Comparison of ENCODE assay signal across 7 mouse cellular contexts in the genomic region with DNA sequence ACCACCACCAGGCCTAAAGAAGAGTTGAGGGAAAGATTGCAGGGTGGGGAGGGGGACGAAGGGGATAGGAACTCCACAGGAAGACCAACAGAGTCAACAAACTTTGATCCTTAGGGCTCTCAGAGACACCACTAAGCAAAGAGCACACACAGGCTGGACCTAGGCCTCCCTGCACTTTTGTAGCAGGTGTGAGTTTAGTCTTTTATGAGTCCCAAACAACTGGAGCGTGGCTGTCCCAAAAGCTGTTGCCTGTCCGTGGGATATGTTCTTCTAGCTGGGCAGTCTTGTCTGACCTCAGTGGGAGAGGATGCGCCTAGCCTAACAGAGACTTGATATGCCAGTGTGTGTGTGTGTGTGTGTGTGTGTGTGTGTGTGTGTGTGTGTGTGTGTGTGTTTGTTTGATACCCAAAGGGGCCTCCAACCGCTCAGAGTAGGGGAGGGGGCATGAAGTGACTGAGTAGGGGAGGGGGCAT. TPM values are rescaled to one million over a fixed set of nuclear protein-coding genes. Genes with fewer than 3 reads are reported as not detected.
DNase-seq lines count a peak whose midpoint lies in the region; ATAC-seq and TF ChIP-seq lines count a peak whose summit lies in the region.

No protein-coding gene starts in this region.

- TF ChIP-seq CTCF in thymus, adult 2 months (IDR thresholded peaks at IDR 0.05; ENCODE audit: borderline replicate concordance, control insufficient read depth, extremely low read depth, insufficient read depth, low read length, poor library complexity): no peak
- no peak for TF ChIP-seq CTCF in stomach, postnatal 0 days (IDR thresholded peaks at IDR 0.05; ENCODE audit: low read depth)

- no peak for TF ChIP-seq EP300 in stomach, postnatal 0 days (optimal IDR thresholded peaks at IDR 0.05)

- H3K27me3 ChIP-seq in thymus, adult 2 months (ENCODE audit: control insufficient read depth, insufficient read depth, low read length): no peaks in the 10 kb centered on the region
- no peaks in the 10 kb centered on the region for H3K27me3 ChIP-seq in forebrain, embryonic 11.5 days (ENCODE audit: control insufficient read depth, insufficient read depth, low read length)
- no peaks in the 10 kb centered on the region for H3K27me3 ChIP-seq in liver, embryonic 11.5 days (replicated peaks; ENCODE audit: control insufficient read depth, insufficient read depth, low read length)
- no peaks in the 10 kb centered on the region for H3K27me3 ChIP-seq in stomach, postnatal 0 days (ENCODE audit: control insufficient read depth, insufficient read depth, low read length)

- no peaks in the 10 kb centered on the region for H3K9me3 ChIP-seq in forebrain, embryonic 11.5 days (ENCODE audit: control insufficient read depth, low read length)
- no peaks in the 10 kb centered on the region for H3K9me3 ChIP-seq in liver, embryonic 11.5 days (ENCODE audit: control insufficient read depth, low read length)
- no peaks in the 10 kb centered on the region for H3K9me3 ChIP-seq in stomach, postnatal 0 days (ENCODE audit: control insufficient read depth, low read length)

- ATAC-seq in forebrain, embryonic 11.5 days (replicated peaks; ENCODE audit: low FRiP score): no peak
- 0 out of 2 replicates have a peak, but pooled peaks have one; percentile 45 for ATAC-seq in liver, embryonic 11.5 days (replicated peaks; ENCODE audit: low FRiP score)
- ATAC-seq in stomach, postnatal 0 days (ENCODE audit: low FRiP score, low TSS enrichment): peak; percentile 24

- DNase-seq in thymus, adult 2 months: no peak
- DNase-seq in thymus, postnatal 25 days: no peak
- DNase-seq in forebrain, embryonic 11.5 days (ENCODE audit: low spot score): no peak
- no peak for DNase-seq in liver, embryonic 11.5 days (ENCODE audit: low spot score)
- DNase-seq in stomach, postnatal 0 days (ENCODE audit: low spot score): peak; percentile 26
- DNase-seq in frontal cortex, postnatal 36 days (ENCODE audit: low spot score in 2 of 2): no peak
- DNase-seq in cerebellum, postnatal 25 days: no peak

- TF ChIP-seq POLR2A in thymus, adult 2 months (IDR thresholded peaks at IDR 0.05; ENCODE audit: control insufficient read depth, extremely low read depth, insufficient read depth, low read length, poor library complexity): no peak

- H3K4me2 ChIP-seq in forebrain, embryonic 11.5 days (ENCODE audit: low read depth, low read length, severe bottlenecking): peak overlapping the region; percentile 58
- H3K4me2 ChIP-seq in liver, embryonic 11.5 days: peak overlapping the region; percentile 93
- H3K4me2 ChIP-seq in stomach, postnatal 0 days (replicated peaks; ENCODE audit: low read depth): peak overlapping the region; percentile 86

- H3K4me3 ChIP-seq in thymus, adult 2 months (ENCODE audit: control insufficient read depth, insufficient read depth, low read length): peak overlapping the region; percentile 71
- peak overlapping the region; percentile 34; the same call in 1 of the 2 replicates for H3K4me3 ChIP-seq in forebrain, embryonic 11.5 days (ENCODE audit: low read depth, low read length)
- H3K4me3 ChIP-seq in liver, embryonic 11.5 days (ENCODE audit: low read depth, low read length): peak overlapping the region; percentile 63
- H3K4me3 ChIP-seq in stomach, postnatal 0 days (ENCODE audit: low read depth, low read length): peak overlapping the region; percentile 70

- H3K9ac ChIP-seq in forebrain, embryonic 11.5 days (ENCODE audit: low read length): peak overlapping the region; percentile 50; the same call in 1 of the 2 replicates
- peak overlapping the region; percentile 46; the same call in 1 of the 2 replicates for H3K9ac ChIP-seq in liver, embryonic 11.5 days (ENCODE audit: low read depth, low read length)
- H3K9ac ChIP-seq in stomach, postnatal 0 days (ENCODE audit: low read length): peak overlapping the region; percentile 68; the same call in 1 of the 2 replicates

- H3K27ac ChIP-seq in thymus, adult 2 months (ENCODE audit: control insufficient read depth, insufficient read depth, low read length): peak overlapping the region; percentile 12; the same call in 1 of the 2 replicates
- H3K27ac ChIP-seq in forebrain, embryonic 11.5 days (ENCODE audit: low read depth, low read length): no peak overlapping the region
- H3K27ac ChIP-seq in liver, embryonic 11.5 days (ENCODE audit: low read depth, low read length): no peak overlapping the region
- no peak overlapping the region for H3K27ac ChIP-seq in stomach, postnatal 0 days (replicated peaks)

- peaks cover 18% of the 10 kb centered on the region for H3K4me1 ChIP-seq in thymus, adult 2 months (replicated peaks; ENCODE audit: control insufficient read depth, insufficient read depth, low read length)
- H3K4me1 ChIP-seq in forebrain, embryonic 11.5 days (replicated peaks; ENCODE audit: control insufficient read depth, insufficient read depth, low read length): peaks cover 5% of the 10 kb centered on the region; the same call in 1 of the 2 replicates
- peaks cover 7% of the 10 kb centered on the region for H3K4me1 ChIP-seq in liver, embryonic 11.5 days (replicated peaks; ENCODE audit: control insufficient read depth, insufficient read depth, low read length)
- H3K4me1 ChIP-seq in stomach, postnatal 0 days (replicated peaks; ENCODE audit: control insufficient read depth, insufficient read depth): 0 out of 2 replicates have a peak, but pooled peaks cover 2% of the 10 kb centered on the region

- no peaks in the 10 kb centered on the region for H3K36me3 ChIP-seq in thymus, adult 2 months (ENCODE audit: control insufficient read depth, insufficient read depth, low read length)
- no peaks in the 10 kb centered on the region for H3K36me3 ChIP-seq in forebrain, embryonic 11.5 days (ENCODE audit: control insufficient read depth, insufficient read depth, low read length)
- no peaks in the 10 kb centered on the region for H3K36me3 ChIP-seq in liver, embryonic 11.5 days (ENCODE audit: control insufficient read depth, insufficient read depth, low read length)
- no peaks in the 10 kb centered on the region for H3K36me3 ChIP-seq in stomach, postnatal 0 days (ENCODE audit: control insufficient read depth, insufficient read depth, low read length)

- WGBS in thymus, adult 2 months: 57% methylated on average over 5 of the region's 5 CpGs
- WGBS in forebrain, embryonic 11.5 days: 47% methylated on average over 5 of the region's 5 CpGs
- 46% methylated on average over 5 of the region's 5 CpGs for whole genome bisulfite sequencing in liver, embryonic 11.5 days
- 56% methylated on average over 5 of the region's 5 CpGs for WGBS in stomach, postnatal 0 days

RNA-seq across cellular contexts. Expression of a gene that starts 0.7 kb away (rescaled TPM):
- polyA plus RNA-seq in thymus, adult 2 months (2012; rRNA removed): 22.8 and 24.8 TPM in 2 replicates
- 3.0 and 3.4 TPM in 2 replicates for polyA plus RNA-seq in forebrain, embryonic 11.5 days (2014; fragmentation: Nextera tagmentation; extraction: Ambion mirVana)
- 2.5 and 2.9 TPM in 2 replicates for polyA plus RNA-seq in liver, embryonic 11.5 days (2014; fragmentation: Nextera tagmentation; extraction: Ambion mirVana)
- polyA plus RNA-seq in stomach, postnatal 0 days (2015; fragmentation: Nextera tagmentation; extraction: Ambion mirVana): 5.9 and 6.9 TPM in 2 replicates

RNA-seq across cellular contexts. Expression of a gene that starts 29.1 kb away (rescaled TPM):
- 10.9 and 18.4 TPM in 2 replicates for polyA plus RNA-seq in thymus, adult 2 months (2012; rRNA removed)
- 28.8 and 30.1 TPM in 2 replicates for polyA plus RNA-seq in forebrain, embryonic 11.5 days (2014; fragmentation: Nextera tagmentation; extraction: Ambion mirVana)
- polyA plus RNA-seq in liver, embryonic 11.5 days (2014; fragmentation: Nextera tagmentation; extraction: Ambion mirVana): 21.1 and 25.0 TPM in 2 replicates
- polyA plus RNA-seq in stomach, postnatal 0 days (2015; fragmentation: Nextera tagmentation; extraction: Ambion mirVana): 49.8 and 50.3 TPM in 2 replicates

RNA-seq across cellular contexts. Expression of a gene that starts 29.3 kb away (rescaled TPM):
- polyA plus RNA-seq in thymus, adult 2 months (2012; rRNA removed): 6.1 and 7.4 TPM in 2 replicates
- polyA plus RNA-seq in forebrain, embryonic 11.5 days (2014; fragmentation: Nextera tagmentation; extraction: Ambion mirVana): 51.3 and 54.2 TPM in 2 replicates
- polyA plus RNA-seq in liver, embryonic 11.5 days (2014; fragmentation: Nextera tagmentation; extraction: Ambion mirVana): 38.4 and 38.5 TPM in 2 replicates
- polyA plus RNA-seq in stomach, postnatal 0 days (2015; fragmentation: Nextera tagmentation; extraction: Ambion mirVana): 16.3 and 16.8 TPM in 2 replicates

RNA-seq across cellular contexts. Expression of a gene that starts 38.9 kb away (rescaled TPM):
- polyA plus RNA-seq in thymus, adult 2 months (2012; rRNA removed): 102 and 125 TPM in 2 replicates
- 279 and 281 TPM in 2 replicates for polyA plus RNA-seq in forebrain, embryonic 11.5 days (2014; fragmentation: Nextera tagmentation; extraction: Ambion mirVana)
- polyA plus RNA-seq in liver, embryonic 11.5 days (2014; fragmentation: Nextera tagmentation; extraction: Ambion mirVana): 292 and 305 TPM in 2 replicates
- 354 and 360 TPM in 2 replicates for polyA plus RNA-seq in stomach, postnatal 0 days (2015; fragmentation: Nextera tagmentation; extraction: Ambion mirVana)
